Mouse (Mus musculus) spleen, adult 2 months (tissue): Measurements from ENCODE around the gene Gm9837.

Experiments
- CTCF ChIP-seq: fragments of 200-500 bp; IDR thresholded peaks from 2 replicates; pipeline ENCODE4 v1.5.1; 2011; ENCODE audit warnings: mild to moderate bottlenecking, inconsistent platforms; ENCODE audit not compliant: insufficient read depth, insufficient read length, insufficient replicate concordance; ENCODE audit errors: extremely low read depth
- POLR2A ChIP-seq: fragments of 200-500 bp; IDR thresholded peaks from 2 replicates; pipeline ENCODE4 v1.6.1; 2011; ENCODE audit warnings: low read depth, low read length, inconsistent platforms

DNA sequence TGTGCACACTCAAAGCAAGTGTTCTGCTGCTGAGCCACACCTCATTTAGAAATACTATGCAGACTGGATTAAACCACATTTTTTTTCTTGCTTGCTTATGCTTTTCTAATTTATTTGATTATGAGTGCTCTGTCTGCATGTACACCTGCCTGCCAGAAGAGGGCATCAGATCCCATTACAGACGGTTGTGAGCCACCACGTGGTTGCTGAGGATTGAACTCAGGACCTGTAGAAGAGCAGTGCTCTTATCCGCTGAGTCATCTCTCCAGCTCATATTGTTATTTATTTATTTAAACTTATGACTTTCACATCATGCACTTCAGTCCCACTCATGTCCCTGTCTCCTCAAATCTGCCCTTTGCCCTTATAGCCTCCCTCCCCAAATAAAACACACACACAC is 15.4 kb upstream of the Gm9837 start:
- TF ChIP-seq CTCF = no peak
- no peak for TF ChIP-seq POLR2A
